In the genomic region with DNA sequence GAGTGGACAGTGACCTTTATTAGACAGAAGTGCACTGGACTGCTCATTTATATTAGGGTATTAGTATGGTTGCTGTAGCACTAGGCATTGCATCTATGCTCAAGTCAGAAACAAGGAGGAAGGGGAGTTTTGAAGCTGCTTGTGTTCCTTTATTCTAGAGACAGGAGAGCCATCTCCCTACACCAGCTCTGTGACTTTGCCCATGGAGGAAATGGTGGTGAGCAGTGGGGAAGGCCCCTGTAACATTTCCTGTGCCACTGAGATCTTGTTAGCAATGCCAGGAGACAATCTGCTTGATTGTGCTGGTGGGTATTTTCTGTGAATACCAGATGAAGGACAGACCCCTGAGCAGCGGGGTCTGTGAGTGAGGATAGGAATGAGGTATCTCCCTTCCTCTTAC, we compare ENCODE assay signal across 21 mouse cellular contexts. TPM values are rescaled to one million over a fixed set of nuclear protein-coding genes. Genes with fewer than 3 reads are reported as not detected.
DNase-seq lines count a peak whose midpoint lies in the region; ATAC-seq and TF ChIP-seq lines count a peak whose summit lies in the region.
"Had no signal": no experiment of that assay in that cellular context is flagged by ENCODE, and none has a peak within 500 bp of the region (broad histone marks: within the 10 kb centered on the region; RNA-seq: fewer than 3 reads in every experiment).

No protein-coding gene starts in this region.

- TF ChIP-seq CTCF in spleen, adult 2 months (IDR thresholded peaks at IDR 0.05; ENCODE audit: extremely low read depth, insufficient read depth, insufficient read length, insufficient replicate concordance): no peak

- no peak for TF ChIP-seq POLR2A in spleen, adult 2 months (IDR thresholded peaks at IDR 0.05; ENCODE audit: low read depth, low read length)

- no peak for DNase-seq in spleen, adult 2 months (ENCODE audit: low read depth in 1 of 2, low spot score in 2 of 2)
- DNase-seq in spleen, adult 12 weeks (ENCODE audit: low spot score): no peak
- DNase-seq in CD4-positive, CD25-positive, alpha-beta regulatory T cell, adult 2 months (ENCODE audit: low read depth, low spot score): peak; percentile 73
- no peak for DNase-seq in heart, adult 8-10 months (ENCODE audit: low spot score)
- DNase-seq: adrenal gland, postnatal 10 days; cerebellum, postnatal 10 days; gastrocnemius, postnatal 36 days; heart, postnatal 14 days; kidney, adult 11 months; retina, postnatal 1 day; thymus, adult 18-20 months had no signal

- H3K27me3 ChIP-seq in spleen, adult 2 months (ENCODE audit: control insufficient read depth, insufficient read depth, low read length): no peaks in the 10 kb centered on the region
- H3K27me3 ChIP-seq: embryonic facial prominence, embryonic 13.5 days; forebrain, embryonic 15.5 days; heart, embryonic 12.5 days; stomach, embryonic 15.5 days had no signal

- H3K4me1 ChIP-seq in spleen, adult 2 months (ENCODE audit: control insufficient read depth, insufficient read depth, insufficient read length): peaks cover 43% of the 10 kb centered on the region

- peak overlapping the region; percentile 30; the same call in 1 of the 2 replicates for H3K27ac ChIP-seq in spleen, adult 2 months (ENCODE audit: insufficient read depth, low read length)
- H3K27ac ChIP-seq: embryonic facial prominence, embryonic 13.5 days; forebrain, embryonic 15.5 days; stomach, embryonic 15.5 days had no signal

- peak; percentile 19 to 35; a peak in 2 of 4 replicates for ATAC-seq in hematopoietic stem cell, adult 5-6 weeks (replicated peaks in 1 of 2; ENCODE audit: insufficient read depth in 1 of 2, low FRiP score in 2 of 2, low TSS enrichment in 1 of 2, low read depth in 1 of 2, poor library complexity in 2 of 2, severe bottlenecking in 2 of 2)
- peak; percentile 34; the same call in 1 of the 2 replicates for ATAC-seq in neutrophil, adult 5-6 weeks (ENCODE audit: extremely low read depth, insufficient number of reproducible peaks, low FRiP score, poor library complexity, severe bottlenecking)
- ATAC-seq in cerebellum, adult (ENCODE audit: insufficient number of reproducible peaks, low FRiP score, low TSS enrichment): no peak
- ATAC-seq: forebrain, embryonic 15.5 days; hindbrain, embryonic 16.5 days; lung, postnatal 0 days; midbrain, embryonic 16.5 days had no signal

- no peak overlapping the region for H3K4me3 ChIP-seq in spleen, adult 2 months (ENCODE audit: extremely low read depth, insufficient read depth, insufficient read length)
- H3K4me3 ChIP-seq: embryonic facial prominence, embryonic 13.5 days; forebrain, embryonic 15.5 days; heart, embryonic 12.5 days; stomach, embryonic 15.5 days had no signal

- WGBS in spleen, adult 2 months: 55% methylated on average over 1 of the region's 1 CpGs

- peaks cover 4% of the 10 kb centered on the region; the same call in 1 of the 2 replicates for H3K36me3 ChIP-seq in spleen, adult 2 months (ENCODE audit: control insufficient read depth, insufficient read depth, low read length)
- H3K36me3 ChIP-seq: embryonic facial prominence, embryonic 13.5 days; forebrain, embryonic 15.5 days; heart, embryonic 12.5 days; stomach, embryonic 15.5 days had no signal

RNA-seq across cellular contexts. Expression of a gene that starts 23.0 kb away (rescaled TPM):
- 62.4 and 69.4 TPM in 2 replicates for polyA plus RNA-seq in spleen, adult 2 months (2012; rRNA removed)
- 38.8 and 43.0 TPM in 2 replicates for total RNA-seq in hematopoietic stem cell, adult 5-6 weeks (2017)
- 254 and 301 TPM in 2 replicates for total RNA-seq in neutrophil, adult 5-6 weeks (2017)
- total RNA-seq in heart, adult 8-10 months (2022): 10 to 100 TPM; 33.5 to 43.2 (median 42.0) TPM
